7 mouse cellular contexts compared by ENCODE assay signal in the genomic region with DNA sequence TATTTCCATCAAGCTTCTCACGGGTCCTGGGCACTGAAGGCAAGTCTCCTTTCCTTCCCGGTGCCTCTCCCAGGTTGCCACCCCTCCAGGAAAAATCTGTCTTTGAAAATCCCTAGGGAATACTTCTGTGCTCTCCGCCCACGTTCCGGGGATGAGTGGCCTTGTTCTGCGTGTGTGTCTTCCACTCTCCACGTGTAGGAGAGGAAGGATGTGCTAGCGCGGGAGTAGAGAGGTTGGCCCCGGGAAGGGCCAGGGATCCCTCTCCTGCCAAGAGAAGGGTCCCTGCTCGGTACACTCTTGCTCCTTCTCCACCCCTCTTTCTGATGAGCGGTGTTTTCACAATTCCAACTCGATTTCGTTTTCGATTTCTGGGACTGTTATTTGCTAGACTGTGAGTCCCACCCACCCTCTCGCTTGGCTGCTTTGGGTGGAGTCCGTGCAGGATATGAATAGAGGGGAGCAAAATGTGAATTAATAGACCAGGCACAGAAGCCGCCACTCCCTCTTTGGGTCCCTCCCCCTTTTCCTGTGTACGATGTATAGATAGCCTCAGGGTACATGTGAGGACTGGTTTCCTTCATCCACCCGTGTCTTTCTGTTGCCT. TPM values are rescaled to one million over a fixed set of nuclear protein-coding genes. Genes with fewer than 3 reads are reported as not detected.
DNase-seq lines count a peak whose midpoint lies in the region; ATAC-seq and TF ChIP-seq lines count a peak whose summit lies in the region.

No protein-coding gene starts in this region.

- H3K4me1 ChIP-seq in intestine, postnatal 0 days (replicated peaks; ENCODE audit: control insufficient read depth, insufficient read depth, low read length) = no peaks in the 10 kb centered on the region
- no peaks in the 10 kb centered on the region for H3K4me1 ChIP-seq in limb, embryonic 12.5 days (replicated peaks)
- H3K4me1 ChIP-seq in midbrain, embryonic 13.5 days (replicated peaks) = peaks cover 8% of the 10 kb centered on the region
- H3K4me1 ChIP-seq in spleen, adult 2 months (ENCODE audit: control insufficient read depth, insufficient read depth, insufficient read length) = no peaks in the 10 kb centered on the region

- intact Hi-C loops in gastrocnemius, postnatal 36 days (cut with DNase I) = no loop called here

- H3K9ac ChIP-seq in intestine, postnatal 0 days (ENCODE audit: low read depth, low read length) = peak overlapping the region; percentile 13; the same call in 1 of the 2 replicates
- H3K9ac ChIP-seq in limb, embryonic 12.5 days (replicated peaks) = peak overlapping the region; percentile 58
- H3K9ac ChIP-seq in midbrain, embryonic 13.5 days (replicated peaks) = peak overlapping the region; percentile 58

- peak; percentile 46 for DNase-seq in T-cell, adult 2 months (ENCODE audit: low spot score)
- DNase-seq in embryo, embryonic 11.5 days (ENCODE audit: low read depth, low spot score) = peak; percentile 27
- DNase-seq in gastrocnemius, postnatal 36 days = peak; percentile 10 to 45
- DNase-seq in spleen, adult 2 months (ENCODE audit: low read depth in 1 of 2, low spot score in 2 of 2) = peak; percentile 43 to 72

- H3K36me3 ChIP-seq in intestine, postnatal 0 days (ENCODE audit: control insufficient read depth, insufficient read depth) = peaks cover 7% of the 10 kb centered on the region; the same call in 1 of the 2 replicates
- peaks cover 10% of the 10 kb centered on the region; the same call in 1 of the 2 replicates for H3K36me3 ChIP-seq in limb, embryonic 12.5 days
- H3K36me3 ChIP-seq in midbrain, embryonic 13.5 days = peaks cover 9% of the 10 kb centered on the region; the same call in 1 of the 2 replicates
- peaks cover 7% of the 10 kb centered on the region for H3K36me3 ChIP-seq in spleen, adult 2 months (ENCODE audit: control insufficient read depth, insufficient read depth, low read length)

- peak; percentile 18 for TF ChIP-seq POLR2A in spleen, adult 2 months (IDR thresholded peaks at IDR 0.05; ENCODE audit: low read depth, low read length)

- H3K9me3 ChIP-seq in intestine, postnatal 0 days (ENCODE audit: control insufficient read depth) = no peaks in the 10 kb centered on the region
- no peaks in the 10 kb centered on the region for H3K9me3 ChIP-seq in limb, embryonic 12.5 days
- H3K9me3 ChIP-seq in midbrain, embryonic 13.5 days = no peaks in the 10 kb centered on the region

- peak overlapping the region; percentile 65 for H3K4me2 ChIP-seq in intestine, postnatal 0 days (replicated peaks; ENCODE audit: low read depth)
- H3K4me2 ChIP-seq in limb, embryonic 12.5 days = peak overlapping the region; percentile 61
- peak overlapping the region; percentile 61 for H3K4me2 ChIP-seq in midbrain, embryonic 13.5 days (replicated peaks)

- no peak for TF ChIP-seq CTCF in intestine, postnatal 0 days (IDR thresholded peaks at IDR 0.05; ENCODE audit: low read depth)
- TF ChIP-seq CTCF in spleen, adult 2 months (IDR thresholded peaks at IDR 0.05; ENCODE audit: extremely low read depth, insufficient read depth, insufficient read length, insufficient replicate concordance) = no peak

- H3K4me3 ChIP-seq in intestine, postnatal 0 days (ENCODE audit: low read depth, low read length) = peak overlapping the region; percentile 53
- H3K4me3 ChIP-seq in limb, embryonic 12.5 days (replicated peaks) = peak overlapping the region; percentile 50
- peak overlapping the region; percentile 51 for H3K4me3 ChIP-seq in midbrain, embryonic 13.5 days (replicated peaks)
- peak overlapping the region; percentile 95 for H3K4me3 ChIP-seq in spleen, adult 2 months (ENCODE audit: extremely low read depth, insufficient read depth, insufficient read length)

- no peak for ATAC-seq in intestine, postnatal 0 days
- ATAC-seq in limb, embryonic 12.5 days (ENCODE audit: insufficient number of reproducible peaks, insufficient read depth, low FRiP score, low TSS enrichment, low read depth) = no peak
- no peak for ATAC-seq in midbrain, embryonic 13.5 days

- H3K27me3 ChIP-seq in intestine, postnatal 0 days (replicated peaks; ENCODE audit: control insufficient read depth, insufficient read depth, low read length) = no peaks in the 10 kb centered on the region
- H3K27me3 ChIP-seq in limb, embryonic 12.5 days = no peaks in the 10 kb centered on the region
- no peaks in the 10 kb centered on the region for H3K27me3 ChIP-seq in midbrain, embryonic 13.5 days
- no peaks in the 10 kb centered on the region for H3K27me3 ChIP-seq in spleen, adult 2 months (ENCODE audit: control insufficient read depth, insufficient read depth, low read length)

- under 1% methylated on average over 20 of the region's 20 CpGs for WGBS in intestine, postnatal 0 days
- under 1% methylated on average over 20 of the region's 20 CpGs for whole genome bisulfite sequencing in limb, embryonic 12.5 days
- under 1% methylated on average over 20 of the region's 20 CpGs for WGBS in midbrain, embryonic 13.5 days
- WGBS in spleen, adult 2 months = under 1% methylated on average over 20 of the region's 20 CpGs

- H3K27ac ChIP-seq in intestine, postnatal 0 days (ENCODE audit: low read depth, low read length) = no peak overlapping the region
- 0 out of 2 replicates have a peak overlapping the region, but pooled peaks have one; percentile 42 for H3K27ac ChIP-seq in limb, embryonic 12.5 days
- H3K27ac ChIP-seq in midbrain, embryonic 13.5 days = peak overlapping the region; percentile 9; the same call in 1 of the 2 replicates
- H3K27ac ChIP-seq in spleen, adult 2 months (ENCODE audit: insufficient read depth, low read length) = peak overlapping the region; percentile 91

RNA-seq across cellular contexts. Expression of a gene that starts 0.9 kb away (rescaled TPM):
- 10 to 100 TPM; 16.7 to 19.2 TPM for total RNA-seq in gastrocnemius, postnatal 36 days (2021)
- polyA plus RNA-seq in intestine, postnatal 0 days (2015; fragmentation: Nextera tagmentation; extraction: Ambion mirVana) = 29.7 and 32.5 TPM in 2 replicates
- 38.3 and 39.7 TPM in 2 replicates for polyA plus RNA-seq in limb, embryonic 12.5 days (2016; fragmentation: Nextera tagmentation; extraction: Ambion mirVana)
- polyA plus RNA-seq in midbrain, embryonic 13.5 days (2015; fragmentation: Nextera tagmentation; extraction: Ambion mirVana) = 92.3 and 98.0 TPM in 2 replicates
- 10.1 and 11.3 TPM in 2 replicates for polyA plus RNA-seq in spleen, adult 2 months (2012; rRNA removed)

RNA-seq across cellular contexts. Expression of a gene that starts 1.6 kb away (rescaled TPM):
- 10 to 100 TPM; 18.5 to 19.4 TPM for total RNA-seq in gastrocnemius, postnatal 36 days (2021)
- polyA plus RNA-seq in intestine, postnatal 0 days (2015; fragmentation: Nextera tagmentation; extraction: Ambion mirVana) = 25.1 and 26.3 TPM in 2 replicates
- polyA plus RNA-seq in limb, embryonic 12.5 days (2016; fragmentation: Nextera tagmentation; extraction: Ambion mirVana) = 63.7 and 71.1 TPM in 2 replicates
- polyA plus RNA-seq in midbrain, embryonic 13.5 days (2015; fragmentation: Nextera tagmentation; extraction: Ambion mirVana) = 45.3 and 53.6 TPM in 2 replicates
- 12.8 and 13.6 TPM in 2 replicates for polyA plus RNA-seq in spleen, adult 2 months (2012; rRNA removed)
